11 mouse cellular contexts compared by ENCODE assay signal in genomic region chr3:27600197-27600596, GRCm38 (mm10).
DNase-seq lines count a peak whose midpoint lies in the region; ATAC-seq and TF ChIP-seq lines count a peak whose summit lies in the region.
"Had no signal": no experiment of that assay in that cellular context is flagged by ENCODE, and none has a peak within 500 bp of the region (broad histone marks: within the 10 kb centered on the region; RNA-seq: fewer than 3 reads in every experiment).

No protein-coding gene starts in this region.

- WGBS in heart, embryonic 11.5 days (ENCODE audit: insufficient replicate concordance): 48% methylated on average over 4 of the region's 4 CpGs
- 84% methylated on average over 4 of the region's 4 CpGs for WGBS in midbrain, embryonic 11.5 days
- 68% methylated on average over 4 of the region's 4 CpGs for whole genome bisulfite sequencing in midbrain, embryonic 14.5 days
- 14% methylated on average over 4 of the region's 4 CpGs for WGBS in heart, postnatal 0 days

- H3K27ac ChIP-seq in heart, embryonic 11.5 days (ENCODE audit: low read depth, low read length): peak overlapping the region; percentile 59
- no peak overlapping the region for H3K27ac ChIP-seq in midbrain, embryonic 11.5 days (ENCODE audit: low read depth, low read length)
- H3K27ac ChIP-seq in midbrain, embryonic 14.5 days (replicated peaks; ENCODE audit: low read depth, low read length): no peak overlapping the region
- H3K27ac ChIP-seq in heart, postnatal 0 days (ENCODE audit: low read depth): peak overlapping the region; percentile 56

- peaks cover 26% of the 10 kb centered on the region for H3K4me1 ChIP-seq in heart, embryonic 11.5 days (ENCODE audit: control insufficient read depth, insufficient read depth, low read length)
- H3K4me1 ChIP-seq in midbrain, embryonic 11.5 days (ENCODE audit: control insufficient read depth, insufficient read depth, low read length): no peaks in the 10 kb centered on the region
- H3K4me1 ChIP-seq in midbrain, embryonic 14.5 days (ENCODE audit: control insufficient read depth, insufficient read depth, low read length): no peaks in the 10 kb centered on the region
- H3K4me1 ChIP-seq in heart, postnatal 0 days (ENCODE audit: control insufficient read depth, insufficient read depth): peaks cover 25% of the 10 kb centered on the region
- H3K4me1 ChIP-seq: megakaryocyte, embryonic 14.5 days had no signal

- no peak for TF ChIP-seq EP300 in heart, postnatal 0 days (IDR thresholded peaks at IDR 0.05; ENCODE audit: low read depth)

- TF ChIP-seq CTCF in heart, postnatal 0 days (IDR thresholded peaks at IDR 0.05; ENCODE audit: low read depth): no peak

- no peak overlapping the region for H3K4me2 ChIP-seq in heart, embryonic 11.5 days
- no peak overlapping the region for H3K4me2 ChIP-seq in midbrain, embryonic 11.5 days
- no peak overlapping the region for H3K4me2 ChIP-seq in midbrain, embryonic 14.5 days (ENCODE audit: low read length)
- peak overlapping the region; percentile 1; the same call in 1 of the 2 replicates for H3K4me2 ChIP-seq in heart, postnatal 0 days (ENCODE audit: low read depth, low read length)

- H3K9me3 ChIP-seq in heart, embryonic 11.5 days (replicated peaks; ENCODE audit: control insufficient read depth, low read length): no peaks in the 10 kb centered on the region
- H3K9me3 ChIP-seq in midbrain, embryonic 11.5 days (ENCODE audit: control insufficient read depth, low read length): no peaks in the 10 kb centered on the region
- H3K9me3 ChIP-seq in midbrain, embryonic 14.5 days (ENCODE audit: control insufficient read depth, low read length): no peaks in the 10 kb centered on the region
- no peaks in the 10 kb centered on the region for H3K9me3 ChIP-seq in heart, postnatal 0 days (replicated peaks; ENCODE audit: control insufficient read depth, low read length)

- H3K27me3 ChIP-seq in heart, embryonic 11.5 days (ENCODE audit: control insufficient read depth, insufficient read depth, low read length): no peaks in the 10 kb centered on the region
- H3K27me3 ChIP-seq in midbrain, embryonic 11.5 days (ENCODE audit: control insufficient read depth, insufficient read depth, low read length): no peaks in the 10 kb centered on the region
- no peaks in the 10 kb centered on the region for H3K27me3 ChIP-seq in midbrain, embryonic 14.5 days (ENCODE audit: control insufficient read depth, insufficient read depth, low read length)
- no peaks in the 10 kb centered on the region for H3K27me3 ChIP-seq in heart, postnatal 0 days (ENCODE audit: control insufficient read depth, insufficient read depth, low read length)
- H3K27me3 ChIP-seq: megakaryocyte, embryonic 14.5 days had no signal

- no peak; the same call in 1 of the 2 replicates for ATAC-seq in heart, embryonic 11.5 days (replicated peaks; ENCODE audit: insufficient number of reproducible peaks, low FRiP score, low TSS enrichment)
- ATAC-seq in midbrain, embryonic 11.5 days (ENCODE audit: low FRiP score): no peak
- ATAC-seq in midbrain, embryonic 14.5 days (ENCODE audit: low FRiP score, low TSS enrichment): no peak
- 0 out of 2 replicates have a peak, but pooled peaks have one; percentile 14 for ATAC-seq in heart, postnatal 0 days (ENCODE audit: insufficient read depth, low read depth)

- H3K36me3 ChIP-seq in heart, embryonic 11.5 days (ENCODE audit: control insufficient read depth, insufficient read depth, low read length): no peaks in the 10 kb centered on the region
- H3K36me3 ChIP-seq in midbrain, embryonic 11.5 days (ENCODE audit: control insufficient read depth, insufficient read depth, low read length): no peaks in the 10 kb centered on the region
- H3K36me3 ChIP-seq in midbrain, embryonic 14.5 days (ENCODE audit: control insufficient read depth, insufficient read depth, low read length): no peaks in the 10 kb centered on the region
- no peaks in the 10 kb centered on the region for H3K36me3 ChIP-seq in heart, postnatal 0 days (replicated peaks; ENCODE audit: control insufficient read depth, insufficient read depth, low read length)

- no peak overlapping the region for H3K9ac ChIP-seq in heart, embryonic 11.5 days (ENCODE audit: low read depth, low read length)
- H3K9ac ChIP-seq in midbrain, embryonic 11.5 days (ENCODE audit: low read length): no peak overlapping the region
- no peak overlapping the region for H3K9ac ChIP-seq in midbrain, embryonic 14.5 days (replicated peaks; ENCODE audit: low read length)
- H3K9ac ChIP-seq in heart, postnatal 0 days (replicated peaks; ENCODE audit: low read depth, low read length): no peak overlapping the region

- no peak for DNase-seq in heart, postnatal 25 days (ENCODE audit: low spot score)
- DNase-seq in midbrain, embryonic 11.5 days (ENCODE audit: low spot score, missing footprints): peak; percentile 47
- no peak for DNase-seq in midbrain, embryonic 14.5 days
- DNase-seq in heart, postnatal 0 days (ENCODE audit: low spot score): no peak
- peak; percentile 70 for DNase-seq in lung, postnatal 36 days
- no peak for DNase-seq in thymus, postnatal 10 days (ENCODE audit: low spot score in 2 of 2)
- no peak for DNase-seq in adrenal gland, adult (ENCODE audit: inconsistent age in 2 of 2, low spot score in 1 of 2)
- DNase-seq: adrenal gland, postnatal 25 days; cerebellum, postnatal 10 days had no signal

- intact Hi-C loops in heart, postnatal 25 days (cut with DNase I): no loop called here

- no peak overlapping the region for H3K4me3 ChIP-seq in heart, embryonic 11.5 days (ENCODE audit: low read depth, low read length)
- H3K4me3 ChIP-seq in midbrain, embryonic 11.5 days (ENCODE audit: low read depth, low read length): no peak overlapping the region
- no peak overlapping the region for H3K4me3 ChIP-seq in midbrain, embryonic 14.5 days (replicated peaks; ENCODE audit: low read depth, low read length)
- H3K4me3 ChIP-seq in heart, postnatal 0 days (ENCODE audit: low read depth, low read length): no peak overlapping the region
- H3K4me3 ChIP-seq: megakaryocyte, embryonic 14.5 days had no signal

Comparison
In these comparisons a context has a peak if more than half of its experiments do, and no peak if none do; other contexts are left out.
1. DNase-seq: peak in midbrain, embryonic 11.5 days (single experiment) and lung, postnatal 36 days (single experiment); none in heart, postnatal 25 days (single experiment), midbrain, embryonic 14.5 days (single experiment), heart, postnatal 0 days (single experiment), thymus, postnatal 10 days (0 of 2) and adrenal gland, adult (0 of 2).
2. H3K27ac ChIP-seq: peak in heart, embryonic 11.5 days (single experiment) and heart, postnatal 0 days (single experiment); none in midbrain, embryonic 11.5 days (single experiment) and midbrain, embryonic 14.5 days (single experiment).